Mouse (Mus musculus): Measurements from ENCODE around the gene Slx1b. TPM values are rescaled to one million over a fixed set of nuclear protein-coding genes. Genes with fewer than 3 reads are reported as not detected.
"Not testable (repeated sequence)": the region's sequence is repeated elsewhere in the genome, so short reads cannot be mapped to it uniquely, and the experiment has no call there.

The Slx1b gene
- total RNA-seq, 2 experiments from 2014 or later = 6.1 to 8.0 TPM

GRCm38 (mm10) chr7:126703757-126704077, 8.1 kb upstream of the Slx1b start:
- no peak for DNase-seq
- intact Hi-C loops (cut with DNase I) = no loop called here

GRCm38 (mm10) chr7:126702861-126703756, 7.5 kb upstream of the Slx1b start:
- DNase-seq = no peak
- intact Hi-C loops (cut with DNase I) = no loop called here

- no peak for DNase-seq
- intact Hi-C loops (cut with DNase I) = no loop called here
These were observed 6.8 kb upstream of the Slx1b start for GRCm38 (mm10) chr7:126702358-126702757.

GRCm38 (mm10) chr7:126701559-126702357, 6.2 kb upstream of the Slx1b start:
- no peak for DNase-seq
- intact Hi-C loops (cut with DNase I) = no loop called here

GRCm38 (mm10) chr7:126701070-126701469, 5.5 kb upstream of the Slx1b start:
- DNase-seq = peak; percentile 91 to 95
- intact Hi-C loops (cut with DNase I) = no loop called here

GRCm38 (mm10) chr7:126700063-126701015, 4.8 kb upstream of the Slx1b start:
- intact Hi-C loops (cut with DNase I) = no loop called here
- no peak for DNase-seq

GRCm38 (mm10) chr7:126697838-126698237, 2.3 kb upstream of the Slx1b start:
- intact Hi-C loops (cut with DNase I) = loop anchor here (5.0 kb wide), 1 partner anchor 216 kb away; no protein-coding TSS in a partner anchor

GRCm38 (mm10) chr7:126696886-126697285, 1.3 kb upstream of the Slx1b start:
- no peak for DNase-seq
- intact Hi-C loops (cut with DNase I) = loop anchor here (5.0 kb wide), 1 partner anchor 215 kb away; no protein-coding TSS in a partner anchor

More at GRCm38 (mm10) chr7:126697838-126698237, 2.3 kb upstream of the Slx1b start:
- DNase-seq = no peak

- DNase-seq = no peak
- intact Hi-C loops (cut with DNase I) = loop anchor here (5.0 kb wide), 1 partner anchor 214 kb away; no protein-coding TSS in a partner anchor
These were observed 719 bp upstream of the Slx1b start for GRCm38 (mm10) chr7:126696303-126696702.

GRCm38 (mm10) chr7:126695210-126695611, 373 bp downstream of the Slx1b start, which contains the start of gene Bola2:
Bola2 (plus strand) TSS chr7:126695401.
- intact Hi-C loops (cut with DNase I) = loop anchor here (2.0 to 5.0 kb wide), 2 partner anchors 116 to 213 kb away; no protein-coding TSS in a partner anchor
- DNase-seq = peak; percentile 77 to 81

- intact Hi-C loops (cut with DNase I) = loop anchor here (2.0 to 5.0 kb wide), 2 partner anchors 116 to 212 kb away; no protein-coding TSS in a partner anchor
- DNase-seq = no peak
These were observed 1.0 kb downstream of the Slx1b start for GRCm38 (mm10) chr7:126694441-126695051.

GRCm38 (mm10) chr7:126693781-126694180, 1.8 kb downstream of the Slx1b start:
- intact Hi-C loops (cut with DNase I) = loop anchor here (1.0 to 2.0 kb wide), 2 partner anchors 50 to 115 kb away; no protein-coding TSS in a partner anchor
- DNase-seq = no peak

- peak; percentile 88 to 93 for DNase-seq
- intact Hi-C loops (cut with DNase I) = loop anchor here (1.0 kb wide), 1 partner anchor 50 kb away; no protein-coding TSS in a partner anchor
These were observed 2.3 kb downstream of the Slx1b start for GRCm38 (mm10) chr7:126693256-126693655.

GRCm38 (mm10) chr7:126692426-126692825, 3.2 kb downstream of the Slx1b start:
- intact Hi-C loops (cut with DNase I) = no loop called here
- no peak for DNase-seq

- DNase-seq = no peak
- intact Hi-C loops (cut with DNase I) = no loop called here
These were observed 3.9 kb downstream of the Slx1b start for GRCm38 (mm10) chr7:126691676-126692075.

GRCm38 (mm10) chr7:126690737-126691136, 4.8 kb downstream of the Slx1b start:
- DNase-seq = no peak
- intact Hi-C loops (cut with DNase I) = no loop called here

GRCm38 (mm10) chr7:126689021-126689420, 6.6 kb downstream of the Slx1b start:
- intact Hi-C loops (cut with DNase I) = no loop called here

GRCm38 (mm10) chr7:126688156-126688555, 7.4 kb downstream of the Slx1b start:
- intact Hi-C loops (cut with DNase I); DNase-seq: not testable (repeated sequence)

More at GRCm38 (mm10) chr7:126689021-126689420, 6.6 kb downstream of the Slx1b start:
- no peak for DNase-seq

GRCm38 (mm10) chr7:126681221-126681620, 14.4 kb downstream of the Slx1b start:
- intact Hi-C loops (cut with DNase I) = no loop called here

More at GRCm38 (mm10) chr7:126681221-126681620, 14.4 kb downstream of the Slx1b start:
- no peak for DNase-seq
